Mouse (Mus musculus): Measurements from ENCODE around the gene Ttll11. TPM values are rescaled to one million over a fixed set of nuclear protein-coding genes. Genes with fewer than 3 reads are reported as not detected.
A peak's percentile ranks its signal among the peaks of the same experiment; 100 is the strongest.

Ttll11 gene
- polyA plus RNA-seq, 1 experiment from 2014 or later, result 0.95 TPM

DNA sequence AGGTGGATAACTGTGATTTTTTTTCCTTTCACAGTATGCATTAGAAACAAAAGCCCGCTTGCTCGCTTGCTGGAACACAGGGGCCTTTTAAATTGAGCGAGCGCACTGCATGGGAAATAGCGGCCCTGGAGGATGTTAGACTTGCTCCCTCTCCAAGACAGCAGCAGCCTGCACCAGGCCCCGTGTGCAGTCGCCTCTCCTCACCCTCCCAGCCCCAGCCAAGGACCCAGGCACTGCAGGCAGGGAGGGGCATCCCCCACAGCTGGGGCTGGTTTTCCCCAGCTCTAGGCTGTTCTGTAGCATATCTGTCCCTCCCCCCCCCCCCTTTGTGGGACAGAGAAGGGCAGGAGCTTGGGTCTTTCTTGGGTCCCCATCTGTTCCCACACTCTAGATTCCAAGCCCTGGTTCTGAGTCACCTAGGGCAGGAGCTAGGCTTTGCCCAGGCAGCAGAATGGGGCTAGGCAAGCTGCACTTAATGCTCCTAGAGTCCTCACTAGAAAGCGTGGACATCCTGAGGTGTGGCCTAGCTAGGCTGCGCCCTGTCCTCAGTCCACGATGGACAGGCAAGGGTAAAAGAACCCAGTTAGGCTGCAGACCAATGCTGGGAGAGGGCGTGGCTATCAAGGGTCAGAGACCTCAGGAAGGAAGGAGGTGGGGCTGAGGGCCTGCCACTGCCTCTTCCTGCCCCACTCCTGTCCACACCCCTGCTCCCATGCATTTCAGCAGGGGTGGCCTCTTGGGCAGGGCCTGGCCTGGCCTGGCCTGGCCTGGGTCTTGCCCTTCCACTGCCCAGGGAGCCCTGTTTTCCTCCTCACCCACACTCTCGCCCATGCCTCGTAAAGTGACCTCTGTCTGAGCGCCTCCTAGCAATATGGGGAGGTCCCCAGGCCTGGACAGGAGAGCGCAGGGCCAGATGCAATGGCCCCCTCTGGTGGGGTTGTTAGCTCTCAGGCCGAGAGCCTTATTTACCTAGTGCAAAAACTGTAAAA lies 250.3 kb downstream of the Ttll11 start:
- no peaks in the 10 kb centered on the region for H3K27me3 ChIP-seq (ENCODE audit: poor library complexity, severe bottlenecking)
- WGBS, result 47% methylated on average over 16 of the region's 16 CpGs
- peak overlapping the region; percentile 77 for H3K27ac ChIP-seq
- no peak overlapping the region for H3K4me3 ChIP-seq
- peak; percentile 26 for DNase-seq (ENCODE audit: extremely low spot score, low spot score)
- H3K36me3 ChIP-seq (replicated peaks), result peaks cover 75% of the 10 kb centered on the region
- no peaks in the 10 kb centered on the region for H3K9me3 ChIP-seq
- H3K4me1 ChIP-seq, result peaks cover 31% of the 10 kb centered on the region

DNA sequence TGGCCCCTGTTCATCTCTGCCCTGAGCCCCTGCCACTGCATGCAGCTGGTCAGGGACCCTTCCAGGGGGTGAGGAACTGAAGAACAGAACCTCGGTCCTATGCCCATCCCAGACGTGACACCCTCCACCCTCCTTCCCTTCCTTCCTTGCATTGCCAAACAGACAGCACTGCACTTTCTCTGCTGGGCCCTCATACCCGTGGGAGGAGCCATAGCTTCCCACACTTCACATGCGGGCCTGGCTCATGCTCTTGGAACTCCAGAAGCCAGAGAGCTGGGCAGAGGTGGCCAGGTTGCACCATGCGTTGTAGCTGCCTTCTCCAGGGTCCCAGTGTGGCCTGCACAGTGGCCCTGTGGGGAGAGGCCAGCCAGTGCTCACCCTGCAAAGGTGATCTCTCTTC lies 251.1 kb downstream of the Ttll11 start:
- Histone ChIP-seq H3K36me3 (replicated peaks) (peaks cover 79% of the 10 kb centered on the region), H3K9me3 (no peaks in the 10 kb centered on the region), H3K27ac (peak overlapping the region; percentile 77), H3K4me3 (no peak overlapping the region), H3K4me1 (peaks cover 31% of the 10 kb centered on the region), H3K27me3 (ENCODE audit: poor library complexity, severe bottlenecking) (no peaks in the 10 kb centered on the region)
- no peak for DNase-seq (ENCODE audit: extremely low spot score, low spot score)
- 55% methylated on average over 5 of the region's 5 CpGs for WGBS

DNA sequence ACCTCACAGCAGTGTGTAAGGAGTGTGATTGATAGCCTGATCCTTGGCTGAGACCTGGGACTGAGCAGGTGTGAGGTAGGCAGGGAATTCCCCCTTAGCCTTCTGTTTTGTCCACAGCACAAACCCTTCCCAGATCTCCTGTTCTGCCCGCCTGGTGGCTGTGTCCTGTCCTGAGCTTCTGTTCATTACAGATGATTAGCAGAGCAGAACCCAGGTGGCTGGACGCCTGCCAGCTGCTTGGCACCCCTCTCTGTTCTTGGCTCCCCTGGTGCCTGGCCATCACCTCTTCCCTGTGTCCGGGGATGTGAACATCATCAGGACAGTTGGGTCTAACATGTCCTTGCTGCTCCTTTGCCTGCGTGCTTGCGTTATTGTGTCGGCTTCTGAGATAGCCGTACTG lies 256.0 kb downstream of the Ttll11 start:
- DNase-seq (ENCODE audit: extremely low spot score, low spot score), result no peak
- H3K9me3 ChIP-seq, result no peaks in the 10 kb centered on the region
- no peak overlapping the region for H3K4me3 ChIP-seq
- H3K4me1 ChIP-seq, result peaks cover 8% of the 10 kb centered on the region
- H3K27ac ChIP-seq, result no peak overlapping the region
- H3K27me3 ChIP-seq (ENCODE audit: poor library complexity, severe bottlenecking), result no peaks in the 10 kb centered on the region
- 93% methylated on average over 7 of the region's 7 CpGs for WGBS
- H3K36me3 ChIP-seq (replicated peaks), result peaks cover 94% of the 10 kb centered on the region

DNA sequence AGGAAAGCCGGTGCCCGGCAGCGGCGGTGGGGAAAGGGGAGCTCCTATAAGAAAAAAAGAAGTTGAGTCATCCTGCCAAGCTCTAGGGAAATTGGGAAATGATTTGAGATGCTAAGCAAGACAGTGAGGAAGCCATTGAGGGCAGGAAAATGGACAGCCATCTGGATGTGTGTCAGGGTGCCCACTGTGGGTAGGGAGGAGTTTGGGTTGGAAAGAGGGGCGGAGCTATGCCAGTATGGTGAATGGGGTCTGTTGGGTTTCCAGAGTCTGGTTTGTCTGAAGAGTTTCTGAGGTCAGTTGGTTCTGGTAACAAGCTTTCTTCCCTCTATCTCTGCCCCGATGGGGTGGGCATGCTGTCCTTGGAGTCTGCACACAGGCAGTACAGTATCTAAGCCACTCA lies 256.4 kb downstream of the Ttll11 start:
- 97% methylated on average over 6 of the region's 6 CpGs for WGBS
- no peak for DNase-seq (ENCODE audit: extremely low spot score, low spot score)
- no peak overlapping the region for H3K27ac ChIP-seq
- H3K4me1 ChIP-seq, result peaks cover 4% of the 10 kb centered on the region
- no peaks in the 10 kb centered on the region for H3K27me3 ChIP-seq (ENCODE audit: poor library complexity, severe bottlenecking)
- H3K36me3 ChIP-seq (replicated peaks), result peaks cover 94% of the 10 kb centered on the region
- no peak overlapping the region for H3K4me3 ChIP-seq
- H3K9me3 ChIP-seq, result no peaks in the 10 kb centered on the region

DNA sequence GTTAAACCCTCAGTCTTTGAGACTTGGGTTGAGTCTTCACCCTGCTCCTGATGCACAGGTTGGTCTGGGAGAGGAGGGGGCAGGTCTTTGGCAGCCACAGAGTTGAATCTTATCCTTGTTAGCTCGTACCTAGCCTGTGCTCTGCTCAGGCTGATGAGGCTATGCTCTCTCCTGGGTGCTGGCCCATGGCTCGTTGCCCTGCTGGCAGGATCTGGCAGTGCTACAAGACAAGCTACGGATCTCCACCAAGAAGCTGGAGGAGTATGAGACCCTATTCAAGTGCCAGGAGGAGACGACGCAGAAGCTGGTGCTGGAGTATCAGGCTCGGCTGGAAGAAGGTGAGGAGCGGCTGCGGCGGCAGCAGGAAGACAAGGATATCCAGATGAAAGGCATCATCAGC lies 256.9 kb downstream of the Ttll11 start:
- Histone ChIP-seq H3K27ac (no peak overlapping the region), H3K36me3 (replicated peaks) (peaks cover 94% of the 10 kb centered on the region), H3K4me1 (no peaks in the 10 kb centered on the region; the same call in 1 of the 2 replicates), H3K27me3 (ENCODE audit: poor library complexity, severe bottlenecking) (no peaks in the 10 kb centered on the region), H3K9me3 (no peaks in the 10 kb centered on the region), H3K4me3 (no peak overlapping the region)
- 96% methylated on average over 9 of the region's 9 CpGs for WGBS
- DNase-seq (ENCODE audit: extremely low spot score, low spot score), result no peak

DNA sequence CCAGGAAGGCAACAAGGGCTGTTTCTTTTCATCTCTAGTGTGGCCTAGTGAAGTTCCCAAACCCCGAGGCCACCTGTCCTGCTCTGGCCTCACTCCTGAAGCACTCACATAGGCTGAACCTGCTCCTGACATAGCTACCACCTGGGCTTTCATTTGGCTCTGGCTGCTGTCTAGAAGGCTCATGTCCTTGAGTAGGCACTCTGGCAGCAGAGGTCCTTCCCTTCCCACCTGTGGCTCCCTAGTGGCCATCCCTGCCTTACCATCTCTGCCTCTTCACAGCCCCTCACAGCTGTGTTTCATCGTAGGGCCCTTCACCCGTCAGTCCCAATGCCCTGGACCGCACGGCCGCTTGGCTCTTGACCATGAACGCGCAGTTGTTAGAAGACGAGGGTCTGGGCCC lies 258.8 kb downstream of the Ttll11 start:
- Histone ChIP-seq H3K36me3 (replicated peaks) (peaks cover 94% of the 10 kb centered on the region), H3K4me3 (no peak overlapping the region), H3K27ac (no peak overlapping the region), H3K4me1 (no peaks in the 10 kb centered on the region), H3K27me3 (ENCODE audit: poor library complexity, severe bottlenecking) (no peaks in the 10 kb centered on the region), H3K9me3 (no peaks in the 10 kb centered on the region)
- no peak for DNase-seq (ENCODE audit: extremely low spot score, low spot score)
- WGBS, result 91% methylated on average over 9 of the region's 9 CpGs

DNA sequence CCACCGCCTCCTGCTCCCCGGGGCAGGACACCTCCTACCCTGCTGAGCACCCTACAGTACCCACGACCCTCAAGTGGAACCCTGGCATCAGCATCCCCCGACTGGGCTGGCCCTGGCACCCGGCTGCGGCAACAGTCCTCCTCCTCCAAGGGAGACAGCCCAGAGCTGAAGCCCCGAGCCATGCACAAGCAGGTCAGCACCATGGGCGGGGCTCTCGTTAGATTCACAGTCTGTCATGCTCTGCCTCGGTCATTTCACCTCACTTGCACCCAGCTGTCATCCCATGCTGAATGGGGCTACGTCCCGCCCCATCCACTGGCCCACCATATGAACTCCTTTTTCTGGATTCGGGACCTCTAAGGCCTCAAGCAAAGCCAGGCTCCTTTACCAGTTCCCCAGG lies 259.2 kb downstream of the Ttll11 start:
- no peaks in the 10 kb centered on the region for H3K27me3 ChIP-seq (ENCODE audit: poor library complexity, severe bottlenecking)
- H3K4me1 ChIP-seq, result no peaks in the 10 kb centered on the region
- no peaks in the 10 kb centered on the region for H3K9me3 ChIP-seq
- H3K4me3 ChIP-seq, result no peak overlapping the region
- peaks cover 94% of the 10 kb centered on the region for H3K36me3 ChIP-seq (replicated peaks)
- no peak overlapping the region for H3K27ac ChIP-seq
- 91% methylated on average over 13 of the region's 13 CpGs for WGBS
- DNase-seq (ENCODE audit: extremely low spot score, low spot score), result no peak

DNA sequence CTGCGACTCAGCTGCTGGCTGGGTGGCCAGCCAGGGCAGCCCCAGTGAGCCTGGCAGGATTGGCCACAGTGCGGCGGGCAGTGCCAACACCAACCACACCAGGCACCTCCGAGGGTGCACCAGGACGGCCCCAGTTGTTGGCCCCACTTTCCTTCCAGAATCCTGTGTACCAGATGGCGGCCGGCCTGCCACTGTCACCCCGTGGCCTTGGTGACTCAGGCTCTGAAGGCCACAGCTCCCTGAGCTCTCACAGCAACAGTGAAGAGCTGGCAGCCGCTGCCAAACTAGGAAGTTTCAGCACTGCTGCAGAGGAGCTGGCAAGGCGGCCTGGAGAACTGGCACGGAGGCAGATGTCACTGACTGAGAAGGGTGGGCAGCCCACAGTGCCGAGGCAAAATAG lies 259.6 kb downstream of the Ttll11 start:
- Histone ChIP-seq H3K27ac (no peak overlapping the region), H3K4me1 (no peaks in the 10 kb centered on the region), H3K36me3 (replicated peaks) (peaks cover 94% of the 10 kb centered on the region), H3K4me3 (no peak overlapping the region), H3K27me3 (ENCODE audit: poor library complexity, severe bottlenecking) (no peaks in the 10 kb centered on the region), H3K9me3 (no peaks in the 10 kb centered on the region)
- WGBS, result 95% methylated on average over 12 of the region's 12 CpGs
- no peak for DNase-seq (ENCODE audit: extremely low spot score, low spot score)

DNA sequence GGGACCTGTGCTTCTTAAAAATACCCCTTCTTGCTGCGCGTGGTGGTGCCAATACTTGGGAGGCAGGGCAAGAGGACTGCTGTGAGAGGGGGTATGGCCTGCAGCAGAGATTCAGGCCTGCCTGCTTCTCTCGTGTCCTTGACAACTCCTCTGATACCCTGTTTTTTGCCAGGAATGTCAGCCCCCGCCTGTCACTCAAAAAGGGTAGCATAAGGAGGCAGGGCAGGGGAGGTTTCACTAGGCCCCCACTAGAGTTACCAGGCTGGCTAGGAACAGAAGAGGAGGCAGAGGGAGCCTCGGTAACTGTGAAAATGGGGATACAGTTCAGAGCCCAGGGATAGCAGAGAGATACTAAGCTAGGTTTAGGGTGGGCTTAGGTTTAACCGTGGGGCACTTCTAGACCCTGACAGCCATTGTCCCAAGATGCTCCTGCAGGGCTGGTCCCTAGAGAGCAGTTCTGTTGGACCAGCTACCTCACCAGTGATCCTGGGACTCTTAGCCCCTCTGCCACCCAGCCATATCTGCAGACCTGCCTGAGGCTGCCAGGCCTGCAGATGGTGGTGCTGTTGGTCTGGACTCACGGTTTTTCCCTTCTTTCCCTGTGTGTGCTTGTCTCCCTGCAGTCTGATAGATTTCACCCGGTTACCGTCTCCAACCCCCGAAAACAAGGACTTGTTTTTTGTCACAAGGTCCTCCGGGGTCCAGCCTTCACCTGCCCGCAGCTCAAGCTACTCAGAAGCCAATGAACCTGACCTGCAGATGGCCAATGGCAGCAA lies 260.3 kb downstream of the Ttll11 start:
- H3K27ac ChIP-seq, result no peak overlapping the region
- H3K36me3 ChIP-seq (replicated peaks), result peaks cover 96% of the 10 kb centered on the region
- H3K27me3 ChIP-seq (ENCODE audit: poor library complexity, severe bottlenecking), result no peaks in the 10 kb centered on the region
- WGBS, result 94% methylated on average over 12 of the region's 12 CpGs
- H3K4me3 ChIP-seq, result no peak overlapping the region
- H3K4me1 ChIP-seq, result no peaks in the 10 kb centered on the region
- H3K9me3 ChIP-seq, result no peaks in the 10 kb centered on the region
- DNase-seq (ENCODE audit: extremely low spot score, low spot score), result no peak

DNA sequence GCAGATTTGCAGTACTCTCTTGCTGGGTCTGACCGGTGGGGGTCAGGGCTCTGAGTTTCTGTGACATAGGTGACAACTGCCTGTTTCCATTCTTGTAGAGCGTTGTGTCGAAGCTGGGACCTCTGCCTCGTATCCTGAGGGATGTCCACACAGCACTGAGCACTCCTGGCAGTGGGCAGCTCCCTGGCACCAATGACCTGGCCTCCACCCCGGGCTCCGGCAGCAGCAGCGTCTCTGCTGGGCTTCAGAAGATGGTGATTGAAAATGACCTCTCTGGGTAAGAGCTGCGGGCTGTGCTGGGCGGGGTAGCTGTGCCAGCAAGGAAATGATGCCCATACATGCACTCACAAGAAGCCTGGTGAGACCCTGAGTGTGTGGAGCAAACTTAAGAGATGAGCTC lies 261.1 kb downstream of the Ttll11 start:
- 92% methylated on average over 9 of the region's 9 CpGs for whole genome bisulfite sequencing

DNA sequence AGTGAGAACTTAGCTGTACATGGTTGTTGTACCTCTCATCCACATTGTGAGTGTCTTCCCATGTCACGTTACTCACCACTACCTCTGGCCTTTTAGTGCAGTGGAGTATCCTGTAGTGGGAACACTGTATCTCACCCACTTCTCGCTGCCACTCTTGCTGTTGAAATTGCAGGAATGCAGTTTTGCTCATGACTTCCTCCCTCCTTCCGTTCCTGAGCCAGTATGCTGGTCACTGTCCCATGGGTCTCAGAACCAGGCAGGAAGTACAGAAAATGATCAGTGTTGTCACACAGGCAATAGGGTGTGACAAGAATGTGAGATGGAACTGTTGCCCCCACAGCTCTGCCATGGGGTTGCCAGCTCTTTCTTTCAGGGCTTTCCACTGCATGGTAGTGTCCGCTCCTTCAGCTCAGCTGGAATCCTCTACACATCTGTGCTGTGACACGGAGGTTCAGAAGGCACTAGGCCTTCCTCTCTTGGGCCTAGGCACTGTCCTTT lies 261.7 kb downstream of the Ttll11 start:
- no peak overlapping the region for H3K27ac ChIP-seq

More for the DNA sequence above, 261.1 kb downstream of the Ttll11 start:
- Histone ChIP-seq H3K4me3 (no peak overlapping the region), H3K36me3 (replicated peaks) (peaks cover 100% of the 10 kb centered on the region), H3K9me3 (no peaks in the 10 kb centered on the region), H3K27me3 (ENCODE audit: poor library complexity, severe bottlenecking) (no peaks in the 10 kb centered on the region), H3K4me1 (no peaks in the 10 kb centered on the region), H3K27ac (no peak overlapping the region)
- no peak for DNase-seq (ENCODE audit: extremely low spot score, low spot score)

DNA sequence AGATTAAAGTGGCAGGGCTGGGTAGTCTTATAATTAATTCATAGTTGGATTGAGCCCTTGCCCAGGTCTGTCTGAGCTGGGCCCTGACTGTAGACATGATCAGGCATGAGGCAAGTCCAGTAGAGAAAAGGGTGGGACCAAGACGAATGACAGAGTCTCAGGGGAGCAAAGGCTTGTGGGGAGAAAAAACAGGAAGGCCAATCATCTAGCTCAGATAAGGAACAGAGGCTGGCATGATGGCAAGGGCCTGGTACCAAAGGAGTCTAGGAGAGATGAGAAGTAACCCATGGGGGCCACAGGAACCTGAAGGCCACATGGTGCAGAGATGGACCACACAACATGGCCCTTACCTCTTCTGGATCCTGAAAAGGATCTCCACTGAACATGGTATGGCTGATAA lies 263.5 kb downstream of the Ttll11 start:
- Histone ChIP-seq H3K27me3 (ENCODE audit: poor library complexity, severe bottlenecking) (no peaks in the 10 kb centered on the region), H3K9me3 (no peaks in the 10 kb centered on the region), H3K36me3 (replicated peaks) (peaks cover 100% of the 10 kb centered on the region), H3K4me3 (no peak overlapping the region), H3K27ac (no peak overlapping the region), H3K4me1 (no peaks in the 10 kb centered on the region)
- 81% methylated on average over 1 of the region's 1 CpGs for WGBS
- no peak for DNase-seq (ENCODE audit: extremely low spot score, low spot score)

More for the DNA sequence above, 261.7 kb downstream of the Ttll11 start:
- Histone ChIP-seq H3K9me3 (no peaks in the 10 kb centered on the region), H3K36me3 (replicated peaks) (peaks cover 100% of the 10 kb centered on the region), H3K27me3 (ENCODE audit: poor library complexity, severe bottlenecking) (no peaks in the 10 kb centered on the region), H3K4me1 (no peaks in the 10 kb centered on the region), H3K4me3 (no peak overlapping the region)
- DNase-seq (ENCODE audit: extremely low spot score, low spot score), result no peak
- whole genome bisulfite sequencing, result 87% methylated on average over 5 of the region's 5 CpGs

DNA sequence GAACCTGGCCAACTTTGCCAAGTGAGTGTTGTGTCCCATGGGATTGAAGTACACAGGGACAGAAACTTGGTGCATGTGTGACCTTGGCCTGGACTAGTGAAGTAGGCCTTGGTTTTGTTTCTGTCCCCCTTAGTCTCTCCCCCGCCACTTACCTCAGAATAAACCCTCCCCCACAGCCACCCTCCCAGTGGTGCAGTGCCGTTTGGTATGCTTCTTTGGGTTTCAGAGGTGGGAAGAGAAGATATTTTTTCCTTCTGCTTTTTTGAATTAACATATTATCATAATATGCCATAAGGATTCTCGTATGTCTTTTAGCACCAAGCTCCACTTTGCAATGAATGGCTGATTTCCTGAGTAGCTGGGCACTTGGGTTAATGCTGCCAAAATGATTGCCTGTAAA lies 264.2 kb downstream of the Ttll11 start:
- Histone ChIP-seq H3K36me3 (replicated peaks) (peaks cover 100% of the 10 kb centered on the region), H3K9me3 (no peaks in the 10 kb centered on the region), H3K27ac (no peak overlapping the region), H3K4me3 (no peak overlapping the region), H3K4me1 (no peaks in the 10 kb centered on the region), H3K27me3 (ENCODE audit: poor library complexity, severe bottlenecking) (no peaks in the 10 kb centered on the region)
- 93% methylated on average over 3 of the region's 3 CpGs for WGBS
- DNase-seq (ENCODE audit: extremely low spot score, low spot score), result no peak

All from forebrain, embryonic 10.5 days (tissue).